Mouse (Mus musculus) myocyte (in vitro differentiated cells): ENCODE measurements at regions not wholly inside any gene's neighbourhood (a gene's known extent, or its start where the extent isn't known, plus 50 kb on each side); places are given as distances from the start of the nearest gene placed in this dataset.

Experiments used
- CEBPB ChIP-seq: IDR thresholded peaks from 2 replicates; pipeline ENCODE4 v1.6.1; 2011; ENCODE audit warnings: mild to moderate bottlenecking, moderate library complexity; ENCODE audit not compliant: poor library complexity, insufficient read depth, severe bottlenecking
- E2F4 ChIP-seq: IDR thresholded peaks from one replicate; pipeline ENCODE4 v1.6.1; 2011; ENCODE audit warnings: mild to moderate bottlenecking, control low read depth, moderate library complexity; ENCODE audit not compliant: insufficient read depth
- MYOG ChIP-seq, 3 experiments: IDR thresholded peaks; one replicate each; pipeline ENCODE4 v1.6.1; 2011; ENCODE audit warnings: control low read depth in 2 of 3, low read depth in 2 of 3, mild to moderate bottlenecking in 2 of 3; ENCODE audit not compliant: insufficient read length in 2 of 3, control insufficient read depth in 1 of 3, insufficient read depth in 1 of 3
- POLR2A ChIP-seq: IDR thresholded peaks from one replicate; pipeline ENCODE4 v1.6.1; 2011; ENCODE audit warnings: low read depth, mild to moderate bottlenecking, control low read depth, moderate library complexity; ENCODE audit not compliant: insufficient read length
- POLR2AphosphoS2 ChIP-seq: IDR thresholded peaks from one replicate; pipeline ENCODE4 v1.6.1; 2011; ENCODE audit warnings: low read depth, control low read depth; ENCODE audit not compliant: insufficient read length
- USF1 ChIP-seq: IDR thresholded peaks from one replicate; pipeline ENCODE4 v1.6.1; 2011; ENCODE audit warnings: low read depth, mild to moderate bottlenecking, control low read depth, moderate library complexity

GRCm38 (mm10) chr6:140192526-140192925, 151.3 kb upstream of the Plcz1 start:
- TF ChIP-seq POLR2A = no peak
- no peak for TF ChIP-seq POLR2AphosphoS2
- TF ChIP-seq E2F4 = no peak
- no peak for TF ChIP-seq MYOG (IDR thresholded peaks at IDR 0.05; ENCODE audit: control insufficient read depth in 1 of 3, insufficient read depth in 1 of 3, insufficient read length in 2 of 3, low read depth in 2 of 3)
- TF ChIP-seq USF1 = no peak
- TF ChIP-seq CEBPB = no peak
